Mouse (Mus musculus) forebrain, embryonic 16.5 days (tissue): ENCODE results near the gene Heatr9. TPM values are rescaled to one million over a fixed set of nuclear protein-coding genes. Genes with fewer than 3 reads are reported as not detected.

Experiments
- ATAC-seq: fragments of 200-750 bp; cut with Nextera tagmentation; 2 replicates; pipeline ENCODE4 v1.8.0; 2017; ENCODE audit warnings: mild to moderate bottlenecking, moderate library complexity
- H3K27ac ChIP-seq: fragments of 300-500 bp; sonication (generic); 2 replicates; pipeline ENCODE4 v1.5.1; 2014; ENCODE audit warnings: low read length, control low read depth
- H3K27me3 ChIP-seq: fragments of 300-500 bp; sonication (generic); replicated peaks from 2 replicates; pipeline ENCODE4 v1.6.1; 2014; ENCODE audit warnings: low read length; ENCODE audit not compliant: control insufficient read depth, insufficient read depth
- H3K36me3 ChIP-seq: fragments of 300-500 bp; sonication (generic); 2 replicates; pipeline ENCODE4 v1.6.1; 2014; ENCODE audit not compliant: control insufficient read depth, insufficient read depth
- H3K4me1 ChIP-seq: fragments of 300-500 bp; sonication (generic); replicated peaks from 2 replicates; pipeline ENCODE4 v1.6.1; 2014; ENCODE audit warnings: low read length; ENCODE audit not compliant: control insufficient read depth, insufficient read depth
- H3K4me2 ChIP-seq: fragments of 300-500 bp; sonication (generic); 2 replicates; pipeline ENCODE4 v1.6.1; 2014; ENCODE audit warnings: mild to moderate bottlenecking, low read length, control low read depth
- H3K4me3 ChIP-seq: fragments of 300-500 bp; sonication (generic); replicated peaks from 2 replicates; pipeline ENCODE4 v1.5.1; 2014; ENCODE audit warnings: mild to moderate bottlenecking, low read length, control low read depth
- H3K9ac ChIP-seq: fragments of 300-500 bp; sonication (generic); replicated peaks from 2 replicates; pipeline ENCODE4 v1.6.1; 2014; ENCODE audit warnings: low read depth, low read length, control low read depth
- H3K9me3 ChIP-seq: fragments of 300-500 bp; sonication (generic); 2 replicates; pipeline ENCODE4 v1.6.1; 2016; ENCODE audit warnings: low read length; ENCODE audit not compliant: control insufficient read depth
- WGBS: fragments of 180-500 bp; shearing (Covaris S2); extraction: QIAGEN DNeasy Blood & Tissue Kit; methylation state at CpG from one replicate; pipeline ENCODE4 v1.1.7; 2014; 5-methylcytosine and 5-hydroxymethylcytosine counted together
- polyA plus RNA-seq: library from polyadenylated mRNA; unstranded; fragments of >200 nt; fragmentation: Nextera tagmentation; extraction: Ambion mirVana; gene quantifications from 2 replicates; pipeline ENCODE4 v1.2.1, GENCODE M21; 2015

Gene Heatr9
- not detected in 2 replicates for polyA plus RNA-seq

DNA sequence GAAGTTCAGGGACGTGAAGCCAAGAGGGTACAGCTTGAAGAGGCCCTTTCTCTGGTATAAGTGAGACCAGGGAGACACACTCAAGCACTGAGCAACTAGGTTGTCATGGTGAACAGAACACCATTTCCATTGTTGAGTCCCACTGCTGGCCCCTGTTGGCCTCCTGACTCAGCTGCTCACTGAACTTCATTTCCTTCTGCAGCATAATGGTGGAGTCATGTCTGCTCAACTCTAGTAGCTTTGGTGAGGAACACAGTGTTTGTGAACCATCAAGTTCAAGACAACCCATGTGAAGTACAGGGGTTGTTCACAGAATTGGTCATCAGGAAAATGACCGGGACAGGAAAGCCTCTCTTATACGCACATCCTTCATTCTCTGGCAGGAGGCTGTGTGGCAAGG, at the start of gene Heatr9:
Heatr9 (minus strand) TSS at position 101 of the 400 bp plus-strand sequence.
- WGBS = 82% methylated on average over 3 of the region's 3 CpGs
- ATAC-seq = no peak
- no peaks in the 10 kb centered on the region for H3K27me3 ChIP-seq

GRCm38 (mm10) chr11:83570189-83570588, 48.2 kb upstream of the Heatr9 start:
- WGBS = 88% methylated on average over 2 of the region's 2 CpGs

More for the DNA sequence above, at the start of gene Heatr9:
- H3K4me1 ChIP-seq = no peaks in the 10 kb centered on the region
- 0 out of 2 replicates have a peak, but pooled peaks cover 2% of the 10 kb centered on the region for H3K36me3 ChIP-seq
- H3K27ac ChIP-seq = no peak within 1 kb of the TSS
- no peak within 1 kb of the TSS for H3K4me3 ChIP-seq
- H3K9ac ChIP-seq = no peak within 1 kb of the TSS
- no peak within 1 kb of the TSS for H3K4me2 ChIP-seq
- H3K9me3 ChIP-seq = no peaks in the 10 kb centered on the region

DNA sequence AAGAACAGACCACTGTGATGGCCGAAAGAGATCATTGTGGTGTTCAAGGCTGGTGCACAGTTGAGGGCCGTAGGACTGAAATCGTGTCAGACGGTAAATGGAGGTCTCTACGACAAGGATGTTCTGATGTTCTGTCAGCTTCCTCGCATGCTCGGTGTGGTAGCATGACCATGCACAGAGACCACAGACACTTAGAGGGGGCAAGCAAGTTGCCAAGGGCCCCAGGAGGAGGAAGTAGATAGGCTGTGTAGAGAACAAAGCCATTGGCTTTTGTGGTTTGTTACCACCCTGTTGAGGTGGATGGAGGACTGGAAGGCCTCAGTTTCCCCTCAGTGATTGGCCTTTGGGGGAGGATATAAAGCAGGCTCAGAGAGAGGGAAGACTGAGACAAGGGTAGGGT, 47.3 kb upstream of the Heatr9 start:
- H3K27ac ChIP-seq = no peak overlapping the region
- H3K36me3 ChIP-seq = no peaks in the 10 kb centered on the region
- 98% methylated on average over 7 of the region's 7 CpGs for WGBS
- no peak overlapping the region for H3K4me3 ChIP-seq
- H3K4me2 ChIP-seq = no peak overlapping the region
- ATAC-seq = no peak
- no peaks in the 10 kb centered on the region for H3K9me3 ChIP-seq
- no peaks in the 10 kb centered on the region for H3K4me1 ChIP-seq
- H3K9ac ChIP-seq = no peak overlapping the region
- H3K27me3 ChIP-seq = no peaks in the 10 kb centered on the region

More at GRCm38 (mm10) chr11:83570189-83570588, 48.2 kb upstream of the Heatr9 start:
- Histone ChIP-seq H3K27ac (no peak overlapping the region), H3K4me1 (no peaks in the 10 kb centered on the region), H3K9me3 (no peaks in the 10 kb centered on the region), H3K4me3 (no peak overlapping the region), H3K27me3 (no peaks in the 10 kb centered on the region), H3K36me3 (no peaks in the 10 kb centered on the region), H3K4me2 (no peak overlapping the region), H3K9ac (no peak overlapping the region)
- ATAC-seq = no peak

DNA sequence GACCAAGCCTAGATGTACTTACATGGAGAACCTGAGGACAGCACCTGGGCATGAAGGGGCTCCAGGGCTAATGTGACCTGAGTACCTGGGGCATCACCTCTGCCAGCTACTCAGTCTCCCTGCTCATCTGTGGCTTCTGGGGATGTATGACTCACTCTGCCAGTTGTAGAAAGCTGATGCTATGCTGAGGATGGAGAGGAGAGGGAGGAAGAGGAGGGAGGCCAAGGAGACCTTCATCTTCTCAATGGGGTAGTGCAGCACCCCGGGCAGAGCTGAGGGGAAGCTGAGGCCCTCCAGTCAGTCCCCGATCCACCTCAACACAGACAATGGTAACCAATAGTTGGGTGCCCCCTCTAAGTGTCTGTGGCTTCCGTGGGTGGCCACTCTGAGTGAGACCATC, 46.8 kb upstream of the Heatr9 start:
- Histone ChIP-seq H3K4me3 (no peak overlapping the region), H3K9me3 (no peaks in the 10 kb centered on the region), H3K27ac (no peak overlapping the region), H3K27me3 (no peaks in the 10 kb centered on the region), H3K9ac (no peak overlapping the region), H3K4me1 (no peaks in the 10 kb centered on the region), H3K4me2 (no peak overlapping the region), H3K36me3 (no peaks in the 10 kb centered on the region)
- ATAC-seq = no peak
- WGBS = 85% methylated on average over 3 of the region's 3 CpGs

GRCm38 (mm10) chr11:83568061-83568460, 46.1 kb upstream of the Heatr9 start:
- no peaks in the 10 kb centered on the region for H3K27me3 ChIP-seq
- no peaks in the 10 kb centered on the region for H3K4me1 ChIP-seq
- H3K9ac ChIP-seq = no peak overlapping the region
- H3K27ac ChIP-seq = no peak overlapping the region
- H3K4me2 ChIP-seq = no peak overlapping the region
- no peaks in the 10 kb centered on the region for H3K9me3 ChIP-seq
- no peak for ATAC-seq
- H3K4me3 ChIP-seq = no peak overlapping the region
- 93% methylated on average over 9 of the region's 9 CpGs for WGBS
- H3K36me3 ChIP-seq = no peaks in the 10 kb centered on the region

- no peaks in the 10 kb centered on the region for H3K9me3 ChIP-seq
- H3K27me3 ChIP-seq = no peaks in the 10 kb centered on the region
- no peak overlapping the region for H3K9ac ChIP-seq
- no peak overlapping the region for H3K4me2 ChIP-seq
- H3K27ac ChIP-seq = no peak overlapping the region
- no peak for ATAC-seq
- H3K36me3 ChIP-seq = no peaks in the 10 kb centered on the region
- no peaks in the 10 kb centered on the region for H3K4me1 ChIP-seq
- 67% methylated on average over 7 of the region's 7 CpGs for WGBS
- H3K4me3 ChIP-seq = no peak overlapping the region
Measured at GRCm38 (mm10) chr11:83567311-83567710, 45.3 kb upstream of the Heatr9 start.

- Histone ChIP-seq H3K27me3 (no peaks in the 10 kb centered on the region), H3K4me2 (no peak overlapping the region)
Measured at GRCm38 (mm10) chr11:83566617-83567016, 44.6 kb upstream of the Heatr9 start.

DNA sequence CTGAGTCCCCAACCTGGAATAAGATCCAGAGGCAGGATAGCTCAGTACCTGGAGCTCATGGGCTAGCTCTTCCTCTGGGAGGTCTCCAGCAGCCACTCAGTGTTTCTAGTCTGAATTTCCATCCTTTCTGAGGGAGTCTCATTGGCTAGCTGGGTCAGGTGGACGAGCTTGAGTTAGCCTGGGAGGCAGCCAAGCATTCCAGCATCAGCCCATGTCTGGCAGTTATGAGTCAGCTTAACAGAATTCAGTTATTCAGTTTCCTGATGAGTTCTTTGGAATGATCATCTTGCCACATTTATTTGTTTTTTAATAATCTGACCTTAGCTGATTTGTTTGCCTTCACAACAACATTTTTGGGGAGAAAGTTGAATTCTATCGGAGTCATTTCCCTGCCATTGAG, 41.8 kb upstream of the Heatr9 start:
- no peaks in the 10 kb centered on the region for H3K4me1 ChIP-seq
- H3K4me3 ChIP-seq = no peak overlapping the region
- ATAC-seq = no peak
- H3K27ac ChIP-seq = no peak overlapping the region
- H3K27me3 ChIP-seq = no peaks in the 10 kb centered on the region
- no peak overlapping the region for H3K4me2 ChIP-seq
- H3K36me3 ChIP-seq = no peaks in the 10 kb centered on the region
- no peaks in the 10 kb centered on the region for H3K9me3 ChIP-seq
- H3K9ac ChIP-seq = no peak overlapping the region
- WGBS = 73% methylated on average over 2 of the region's 2 CpGs

More at GRCm38 (mm10) chr11:83566617-83567016, 44.6 kb upstream of the Heatr9 start:
- no peak overlapping the region for H3K4me3 ChIP-seq
- H3K36me3 ChIP-seq = no peaks in the 10 kb centered on the region
- no peak for ATAC-seq
- no peak overlapping the region for H3K9ac ChIP-seq
- H3K9me3 ChIP-seq = no peaks in the 10 kb centered on the region
- H3K27ac ChIP-seq = no peak overlapping the region
- H3K4me1 ChIP-seq = no peaks in the 10 kb centered on the region

DNA sequence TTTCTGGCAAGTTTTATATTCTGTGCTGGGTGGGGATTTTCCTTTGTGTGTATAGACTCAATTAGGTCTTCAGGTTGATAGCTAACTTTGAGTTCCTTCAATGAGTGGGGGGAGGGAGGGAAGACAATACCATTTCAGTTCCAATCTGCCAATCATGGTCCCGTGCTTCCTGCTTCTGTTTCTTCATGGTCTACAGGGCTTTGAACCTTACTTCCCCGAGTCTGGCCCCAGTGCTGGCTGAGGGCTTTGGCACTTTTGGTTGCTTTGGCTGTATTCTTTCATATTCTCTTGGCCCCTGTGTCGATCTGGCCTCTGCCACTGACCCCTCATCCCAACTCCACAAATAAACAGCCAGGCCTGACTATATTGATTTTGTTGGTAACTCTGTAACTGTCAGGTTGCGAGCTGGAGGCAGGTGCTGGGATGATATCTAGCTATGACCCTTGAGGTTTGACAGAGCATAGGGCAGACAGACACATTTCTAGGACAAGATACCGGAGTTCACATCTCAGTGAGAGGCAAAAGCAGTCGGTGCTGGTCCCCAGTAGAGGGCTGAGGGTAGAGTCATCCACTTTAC, 40.4 kb upstream of the Heatr9 start:
- 75% methylated on average over 6 of the region's 6 CpGs for WGBS
- no peaks in the 10 kb centered on the region for H3K4me1 ChIP-seq

GRCm38 (mm10) chr11:83560405-83560804, 38.4 kb upstream of the Heatr9 start:
- Histone ChIP-seq H3K4me2 (no peak overlapping the region), H3K27ac (no peak overlapping the region), H3K9ac (no peak overlapping the region), H3K4me3 (no peak overlapping the region), H3K4me1 (peaks cover 4% of the 10 kb centered on the region; the same call in 1 of the 2 replicates), H3K9me3 (no peaks in the 10 kb centered on the region), H3K36me3 (no peaks in the 10 kb centered on the region), H3K27me3 (no peaks in the 10 kb centered on the region)
- 73% methylated on average over 6 of the region's 6 CpGs for WGBS
- no peak for ATAC-seq

More for the DNA sequence above, 40.4 kb upstream of the Heatr9 start:
- Histone ChIP-seq H3K9ac (no peak overlapping the region), H3K27me3 (no peaks in the 10 kb centered on the region), H3K4me3 (no peak overlapping the region), H3K27ac (no peak overlapping the region), H3K36me3 (no peaks in the 10 kb centered on the region), H3K9me3 (no peaks in the 10 kb centered on the region), H3K4me2 (no peak overlapping the region)
- no peak for ATAC-seq
